Mouse (Mus musculus) layer of hippocampus, adult 11-12 months (tissue): Measurements from ENCODE around the gene Edrf1.
"Not testable (repeated sequence)": the region's sequence is repeated elsewhere in the genome, so short reads cannot be mapped to it uniquely, and the experiment has no call there.

Experiments used
- DNase-seq: peaks from one replicate; pipeline ENCODE4 v3.0.0; 2022; ENCODE audit warnings: low spot score

Gene Edrf1

DNA sequence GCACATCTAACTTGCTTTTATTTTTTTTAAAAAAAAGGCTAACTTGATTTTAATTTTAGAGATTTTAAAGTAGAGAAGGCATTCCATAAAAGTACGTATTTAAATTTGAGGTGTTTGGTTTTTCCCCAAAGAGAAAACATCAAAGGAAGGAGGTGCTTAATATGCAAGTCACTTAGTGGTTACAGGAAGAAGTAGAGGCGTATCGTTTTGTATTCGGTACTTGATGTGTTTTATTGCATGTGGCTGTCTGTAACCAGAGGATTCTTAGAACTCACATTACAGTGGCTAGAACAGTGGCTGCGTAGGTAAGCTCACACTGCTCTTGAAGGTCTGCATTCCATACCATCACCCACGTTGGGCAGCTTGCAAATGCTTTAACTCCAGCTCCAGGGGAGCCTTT is 8.4 kb downstream of the Edrf1 start:
- no peak for DNase-seq

GRCm38 (mm10) chr7:133662467-133662866 is 25.1 kb downstream of the Edrf1 start:
- DNase-seq: no peak

GRCm38 (mm10) chr7:133669071-133669470 is 31.7 kb downstream of the Edrf1 start:
- no peak for DNase-seq

DNA sequence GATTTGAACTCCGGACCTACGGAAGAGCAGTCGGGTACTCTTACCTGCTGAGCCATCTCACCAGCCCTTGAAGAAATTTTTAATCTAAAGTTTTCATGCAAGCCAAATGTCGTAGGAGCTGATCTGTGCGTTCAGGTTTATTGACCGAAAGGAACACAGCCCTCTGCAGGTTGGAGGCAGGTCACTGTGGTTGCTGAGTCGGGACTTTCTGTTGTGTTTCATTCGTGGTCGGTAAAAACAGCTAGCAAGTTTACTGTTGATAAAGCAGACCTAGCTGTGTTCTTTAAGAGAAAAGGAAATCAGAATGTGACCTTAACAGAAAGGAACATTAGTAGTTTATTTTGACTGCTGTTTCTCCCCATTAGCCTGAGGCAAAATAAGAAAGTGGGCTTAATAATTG is 32.6 kb downstream of the Edrf1 start:
- DNase-seq: no peak

- no peak for DNase-seq
Measured at GRCm38 (mm10) chr7:133670846-133671245, 33.5 kb downstream of the Edrf1 start.

DNA sequence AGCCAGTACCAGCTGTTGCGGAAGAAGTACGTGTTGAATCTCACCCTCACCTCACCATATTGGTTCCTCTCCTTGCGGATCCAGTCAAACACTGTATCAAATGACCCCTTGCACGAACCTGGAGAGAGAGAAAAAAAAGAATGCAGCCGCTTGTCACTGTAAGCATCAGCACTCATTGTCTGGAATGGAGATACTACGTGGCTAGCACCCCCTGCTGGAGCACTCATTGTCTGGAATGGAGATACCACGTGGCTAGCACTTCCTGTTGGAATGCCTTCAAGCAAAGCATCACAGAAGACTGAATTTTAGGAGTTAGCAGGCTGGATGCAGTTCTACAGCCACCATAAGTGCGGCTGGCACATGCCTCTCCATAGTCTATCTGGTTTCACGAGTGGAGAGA is 38.7 kb downstream of the Edrf1 start:
- no peak for DNase-seq

- DNase-seq: no peak
Measured at GRCm38 (mm10) chr7:133678716-133679115, 41.4 kb downstream of the Edrf1 start.

DNA sequence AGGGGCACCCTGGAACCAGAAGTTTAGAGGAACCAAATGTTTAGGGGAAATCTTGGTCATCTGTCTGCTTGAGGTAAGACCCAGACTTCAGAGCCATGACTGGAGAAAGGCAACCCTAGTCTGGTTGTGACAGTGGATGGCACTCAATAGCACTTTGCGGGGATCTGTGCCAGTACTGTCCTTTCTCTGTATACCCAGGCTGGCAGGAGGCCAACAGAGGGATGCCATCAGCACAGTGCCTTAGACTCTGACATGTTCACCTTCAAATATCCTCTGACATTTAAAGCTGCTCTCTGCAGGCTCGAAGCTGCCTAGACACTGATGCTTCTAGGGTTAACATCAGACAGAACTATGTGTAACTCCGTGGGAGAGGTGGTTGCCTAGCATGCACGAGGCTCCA is 42.1 kb downstream of the Edrf1 start:
- no peak for DNase-seq

- DNase-seq: no peak
Measured at GRCm38 (mm10) chr7:133679961-133680360, 42.6 kb downstream of the Edrf1 start, which contains the start of gene Mmp21. Gene Mmp21 (minus strand): TSS chr7:133680061.

DNA sequence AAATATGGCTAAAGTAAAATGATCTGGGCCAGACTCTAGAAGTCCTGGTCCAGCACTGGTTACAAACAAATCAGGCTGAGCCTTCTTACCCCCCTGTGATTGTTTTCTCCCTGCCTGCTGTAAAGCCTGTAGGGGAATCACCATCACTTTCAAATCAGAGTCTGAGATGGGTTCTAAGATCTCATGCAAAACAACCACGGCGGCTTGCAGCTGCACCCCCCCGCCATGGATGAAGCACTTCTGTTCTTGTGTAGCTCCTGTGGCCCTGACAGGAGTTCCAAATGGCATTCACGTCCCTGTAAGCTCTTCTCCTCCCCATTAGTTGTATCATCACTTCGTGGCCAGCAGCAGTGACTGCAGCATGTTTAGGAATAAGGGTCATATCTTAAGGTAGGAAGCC is 46.3 kb downstream of the Edrf1 start:
- no peak for DNase-seq

- DNase-seq: no peak
Measured at GRCm38 (mm10) chr7:133684110-133684509, 46.8 kb downstream of the Edrf1 start.

DNA sequence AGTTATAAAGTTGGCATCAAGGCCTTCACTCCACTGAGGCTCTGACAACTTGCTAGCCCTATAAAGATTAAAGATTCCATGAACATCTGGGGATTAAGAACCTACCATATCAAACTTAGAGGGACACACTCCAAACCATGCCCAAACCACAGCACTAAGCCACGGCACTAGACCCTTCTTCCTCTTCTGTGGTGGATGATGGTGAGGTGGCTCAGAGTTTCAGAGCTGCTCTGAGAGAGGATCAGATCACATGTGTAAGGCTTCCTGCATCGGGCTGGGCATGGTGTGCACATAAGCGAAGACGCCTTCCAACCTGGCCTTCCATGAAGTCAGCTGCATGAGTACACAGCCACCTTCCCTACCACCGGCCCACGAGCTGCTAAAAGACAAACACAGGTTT is 47.4 kb downstream of the Edrf1 start:
- DNase-seq: no peak

- not testable (repeated sequence) for DNase-seq
Measured at GRCm38 (mm10) chr7:133685644-133686043, 48.3 kb downstream of the Edrf1 start.

DNA sequence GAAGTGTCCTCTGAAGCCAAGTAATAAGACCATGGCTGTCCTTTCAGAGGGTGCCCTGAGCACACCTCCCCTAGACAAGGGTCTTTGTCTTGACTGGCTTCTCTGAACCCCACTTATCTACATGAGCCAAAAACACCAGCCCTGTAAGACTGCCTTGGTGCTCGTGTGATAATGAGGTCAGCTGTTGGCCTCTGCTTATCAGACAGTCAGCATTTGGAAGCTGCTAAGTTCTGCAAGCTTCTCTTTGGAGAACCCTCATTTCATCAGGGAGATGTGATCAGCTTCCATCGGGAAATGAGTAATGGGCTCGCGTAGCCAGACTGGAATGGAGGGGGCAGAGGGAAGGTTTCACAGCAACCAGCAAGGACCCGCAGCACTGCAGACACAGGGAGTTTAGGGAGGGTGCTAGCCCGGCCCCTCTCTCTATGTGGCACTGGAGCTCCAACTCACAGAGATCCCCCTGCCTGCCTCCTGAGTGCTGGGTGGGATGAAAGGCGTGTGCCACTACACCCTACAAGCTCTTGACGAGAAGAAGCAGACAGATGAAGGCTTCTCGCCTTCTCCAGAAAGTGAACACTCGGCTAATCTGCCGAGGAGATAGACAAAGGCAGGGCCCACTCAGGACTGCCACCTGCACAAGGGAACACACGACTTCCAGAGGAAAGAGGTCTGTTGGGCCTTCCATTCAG is 60.8 kb downstream of the Edrf1 start:
- no peak for DNase-seq

- DNase-seq: no peak
Measured at GRCm38 (mm10) chr7:133699885-133700284, 62.5 kb downstream of the Edrf1 start.

GRCm38 (mm10) chr7:133701366-133701765 is 64.0 kb downstream of the Edrf1 start:
- DNase-seq: no peak

- DNase-seq: no peak
Measured at GRCm38 (mm10) chr7:133702333-133702732, 65.0 kb downstream of the Edrf1 start.

GRCm38 (mm10) chr7:133703906-133704305 is 66.6 kb downstream of the Edrf1 start:
- DNase-seq: no peak

DNA sequence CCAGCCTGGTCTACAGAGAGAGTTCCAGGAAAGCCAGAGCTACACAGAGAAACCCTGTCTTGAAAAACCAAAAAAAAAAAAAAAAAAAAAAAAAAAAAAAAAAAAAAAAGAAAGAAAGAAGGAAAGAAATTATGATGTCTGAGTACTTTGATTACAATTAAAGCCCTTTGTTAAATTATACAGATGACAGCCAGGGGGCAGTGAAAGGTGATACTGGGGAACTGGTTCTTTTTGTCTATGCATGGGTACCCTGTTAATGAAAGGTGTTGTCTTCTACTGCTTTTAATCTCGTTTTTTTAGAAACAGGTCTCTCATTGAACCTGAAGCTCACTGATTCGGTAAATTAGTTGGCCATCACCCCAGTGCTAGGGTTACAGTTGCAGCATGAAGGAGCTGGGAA is 70.0 kb downstream of the Edrf1 start:
- no peak for DNase-seq

DNA sequence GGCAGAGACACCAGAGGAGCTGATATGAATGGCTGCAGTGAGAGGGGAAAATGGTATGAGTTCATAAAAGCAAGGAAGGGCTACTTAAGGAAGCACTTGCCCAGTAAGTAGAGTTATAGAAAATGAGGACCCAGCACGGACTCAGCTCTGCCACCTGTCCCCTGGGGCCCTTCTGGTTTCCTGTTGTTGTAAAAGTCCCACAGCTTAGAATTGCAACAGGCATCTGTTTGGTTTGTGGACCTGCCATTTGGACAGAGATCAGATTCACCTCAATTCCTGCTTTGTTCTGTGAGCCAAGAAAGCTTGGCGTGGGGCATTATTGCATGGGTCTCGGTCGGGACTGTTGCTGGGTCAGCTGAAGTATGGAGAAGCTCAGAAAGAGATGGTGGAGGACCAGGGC is 78.0 kb downstream of the Edrf1 start:
- DNase-seq: no peak

GRCm38 (mm10) chr7:133718580-133718979 is 81.2 kb downstream of the Edrf1 start:
- no peak for DNase-seq

DNA sequence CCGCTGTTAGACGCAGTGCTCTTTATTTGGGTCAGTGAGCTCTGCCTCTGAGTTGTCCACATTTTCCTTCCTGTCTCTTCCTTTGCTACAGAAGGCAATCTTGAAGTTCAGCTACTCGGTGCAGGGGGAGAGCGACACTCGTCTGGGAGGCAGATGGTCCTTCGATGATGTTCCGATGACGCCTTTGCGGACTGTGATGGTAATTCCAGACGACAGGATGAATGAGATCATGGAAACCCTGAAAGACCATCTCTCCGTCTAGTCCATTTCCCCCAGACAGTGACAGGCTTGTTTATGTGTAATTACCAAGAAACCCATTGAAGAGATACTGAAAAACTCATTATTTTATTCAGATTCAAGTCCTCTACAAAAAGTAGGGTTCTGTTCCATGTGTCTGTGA is 83.3 kb downstream of the Edrf1 start:
- DNase-seq: no peak
